In the genomic region with DNA sequence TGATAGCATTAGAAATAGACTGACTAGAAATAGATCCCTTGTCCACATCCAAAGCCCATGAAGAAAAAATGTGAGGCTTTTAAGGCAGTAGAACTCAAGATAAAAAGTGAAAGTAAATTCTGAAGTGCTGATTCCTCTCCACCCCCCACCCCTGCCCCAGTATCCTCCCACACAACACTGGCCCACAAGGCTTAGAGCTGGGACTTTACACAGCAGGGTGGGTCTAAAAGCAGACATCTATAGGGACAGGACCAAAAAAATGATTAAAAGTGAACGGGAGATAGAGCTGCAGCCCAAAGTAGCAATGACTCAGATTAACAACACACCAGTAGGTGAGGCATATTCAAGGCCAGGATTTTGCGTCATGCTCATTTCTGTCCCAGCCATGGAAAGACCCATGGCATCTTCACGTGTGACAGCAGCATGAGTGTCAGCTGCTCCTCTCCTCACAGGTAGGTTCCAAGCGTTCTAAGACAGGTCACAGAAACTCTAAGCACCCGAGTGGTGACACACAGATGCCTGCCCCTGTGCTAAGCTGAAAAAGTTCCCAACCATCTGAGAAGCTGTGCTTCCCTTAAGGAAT, we compare ENCODE assay signal across 13 mouse cellular contexts.
DNase-seq lines count a peak whose midpoint lies in the region; ATAC-seq lines count a peak whose summit lies in the region.
"Had no signal": no experiment of that assay in that cellular context is flagged by ENCODE, and none has a peak within 500 bp of the region (broad histone marks: within the 10 kb centered on the region; RNA-seq: fewer than 3 reads in every experiment).

No protein-coding gene starts in this region.

- DNase-seq in frontal cortex, postnatal 36 days (ENCODE audit: low spot score in 2 of 2), result no peak
- DNase-seq in spleen, postnatal 36 days (ENCODE audit: low spot score in 2 of 2), result peak; percentile 57 to 62
- DNase-seq in spleen, postnatal 14 days (ENCODE audit: low spot score in 2 of 2), result no peak
- DNase-seq in brain, adult 2 months (ENCODE audit: low read depth, low spot score), result peak; percentile 41
- peak; percentile 57 for DNase-seq in thymus, postnatal 4 days
- no peak for DNase-seq in cerebellum, adult 11-12 months
- DNase-seq in cerebellum, adult 11 months, result no peak
- DNase-seq: cerebellum, adult 2 months; gastrocnemius, postnatal 25 days; layer of hippocampus, postnatal 36 days had no signal

- ATAC-seq in frontal cortex, adult (ENCODE audit: low TSS enrichment), result peak; percentile 31; the same call in 1 of the 2 replicates
- ATAC-seq: lung, postnatal 0 days; midbrain, embryonic 15.5 days had no signal

Comparison
In these comparisons a context has a peak if more than half of its experiments do, and no peak if none do; other contexts are left out.
1. DNase-seq: peak in spleen, postnatal 36 days (2 of 2), brain, adult 2 months (single experiment) and thymus, postnatal 4 days (single experiment); none in frontal cortex, postnatal 36 days (0 of 2), spleen, postnatal 14 days (0 of 2), cerebellum, adult 11-12 months (single experiment) and cerebellum, adult 11 months (single experiment).